Mouse (Mus musculus): ENCODE data around the gene Kcnab3.
"Not testable (repeated sequence)": the region's sequence is repeated elsewhere in the genome, so short reads cannot be mapped to it uniquely, and the experiment has no call there.

Kcnab3 gene

GRCm38 (mm10) chr11:69325628-69326407 lies at the start of gene Kcnab3:
Kcnab3 (plus strand) TSS chr11:69326258.
- peak; percentile 92 for DNase-seq (ENCODE audit: extremely low read depth, low read depth)

GRCm38 (mm10) chr11:69277267-69277666 lies 48.8 kb upstream of the Kcnab3 start:
- DNase-seq (ENCODE audit: extremely low read depth, low read depth), result no peak

DNA sequence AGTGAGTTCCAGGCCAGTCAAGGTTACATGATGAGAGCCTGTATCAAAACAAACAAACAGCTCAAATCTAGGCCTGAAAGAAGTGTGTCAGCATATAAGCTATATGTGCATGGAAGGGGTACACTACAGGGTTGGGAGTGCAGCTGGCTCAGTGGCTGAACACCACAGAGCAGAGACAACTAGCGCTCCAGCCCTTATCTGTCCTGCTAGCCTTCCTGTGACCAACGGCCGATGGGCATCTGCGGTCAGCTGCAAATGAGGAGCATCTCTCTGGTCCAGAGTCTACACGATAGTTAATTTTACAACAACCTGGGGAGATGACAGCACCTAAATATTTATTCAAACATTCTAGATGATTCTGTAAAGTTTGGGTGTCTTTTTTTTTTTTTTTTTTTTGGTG lies 34.9 kb upstream of the Kcnab3 start:
- no peak for DNase-seq (ENCODE audit: extremely low read depth, low read depth)

- no peak for DNase-seq (ENCODE audit: extremely low read depth, low read depth)
Measured at GRCm38 (mm10) chr11:69295286-69295685, 30.8 kb upstream of the Kcnab3 start.

DNA sequence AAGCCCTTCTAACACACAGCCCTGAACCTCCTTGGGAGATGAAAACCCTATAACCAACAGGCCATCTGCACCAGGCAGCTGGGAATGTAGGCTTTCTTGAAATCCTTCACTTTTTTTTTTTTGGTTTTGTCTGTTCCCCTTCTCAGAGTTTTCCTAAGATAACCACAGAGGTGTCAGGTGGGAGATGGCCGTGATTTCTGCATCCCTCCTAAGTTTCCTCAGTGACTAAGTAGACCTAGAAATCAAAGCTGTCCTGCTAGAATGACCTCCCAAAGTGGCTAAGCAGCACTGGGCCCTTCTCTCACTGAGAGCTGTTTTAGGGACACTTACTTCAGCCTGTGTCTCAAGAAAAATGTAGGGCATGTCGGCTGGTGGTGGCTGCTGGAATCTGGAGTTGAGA lies 28.3 kb upstream of the Kcnab3 start:
- DNase-seq (ENCODE audit: extremely low read depth, low read depth), result no peak

DNA sequence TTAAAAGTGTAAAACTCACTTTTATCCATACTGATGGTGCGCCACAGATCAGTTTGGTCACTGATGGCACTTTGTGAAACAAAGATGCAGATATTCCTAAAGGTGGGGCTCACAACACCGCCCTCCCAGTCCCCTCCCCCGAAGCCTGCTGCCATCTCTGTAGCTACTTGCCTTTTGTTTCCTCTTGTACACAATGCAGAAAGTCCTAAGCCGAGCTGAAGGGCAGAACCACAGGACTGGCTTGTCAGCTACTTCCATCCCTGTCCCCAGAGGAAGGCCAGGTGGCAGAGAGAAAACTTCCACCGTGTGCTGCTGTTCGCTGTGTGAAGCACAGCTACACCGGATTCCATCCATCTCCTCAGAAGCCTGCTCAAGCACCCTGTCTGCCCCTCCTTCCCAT lies 27.8 kb upstream of the Kcnab3 start:
- DNase-seq (ENCODE audit: extremely low read depth, low read depth), result no peak

- DNase-seq (ENCODE audit: extremely low read depth, low read depth), result no peak
Measured at GRCm38 (mm10) chr11:69302817-69303216, 23.2 kb upstream of the Kcnab3 start.

DNA sequence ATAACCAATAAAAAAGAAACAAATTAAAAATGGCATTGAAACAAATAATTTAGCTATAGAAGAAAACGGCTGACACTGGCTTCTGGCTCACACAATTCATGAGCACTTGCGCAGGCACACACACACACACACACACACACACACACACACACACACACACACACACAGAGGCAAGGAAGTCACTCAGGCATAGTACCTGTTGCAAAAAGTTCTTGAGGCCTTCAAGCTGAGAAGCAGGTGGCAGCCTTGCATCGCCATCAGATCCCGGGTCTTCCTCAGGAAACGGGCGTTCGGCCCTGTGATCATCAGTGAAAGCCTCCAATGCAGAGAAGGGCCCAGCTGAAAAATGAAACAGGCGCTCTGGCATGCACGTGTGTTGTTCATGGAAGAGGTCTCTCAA lies 20.8 kb upstream of the Kcnab3 start:
- DNase-seq (ENCODE audit: extremely low read depth, low read depth), result no peak

DNA sequence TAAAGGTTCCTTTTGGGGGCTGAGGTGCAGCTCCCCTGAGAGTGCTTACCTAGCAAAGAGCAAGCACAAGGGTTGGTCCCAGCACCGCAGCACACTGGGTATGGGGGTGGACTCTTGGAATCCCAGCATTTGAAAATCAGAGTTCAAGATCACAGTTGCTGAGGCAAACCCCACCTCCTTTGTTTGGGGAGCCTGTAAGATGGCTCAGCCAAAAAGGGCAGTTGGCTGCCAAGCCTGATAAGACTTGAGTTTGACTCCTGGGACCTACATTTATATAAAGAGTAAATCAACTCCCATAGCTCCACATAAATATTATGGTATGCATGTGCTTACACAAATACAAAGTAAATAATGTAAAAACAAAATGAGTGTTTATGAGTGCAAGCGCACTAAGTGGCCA lies 20.0 kb upstream of the Kcnab3 start:
- DNase-seq (ENCODE audit: extremely low read depth, low read depth), result no peak

- DNase-seq (ENCODE audit: extremely low read depth, low read depth), result no peak
Measured at GRCm38 (mm10) chr11:69311266-69311665, 14.8 kb upstream of the Kcnab3 start.

DNA sequence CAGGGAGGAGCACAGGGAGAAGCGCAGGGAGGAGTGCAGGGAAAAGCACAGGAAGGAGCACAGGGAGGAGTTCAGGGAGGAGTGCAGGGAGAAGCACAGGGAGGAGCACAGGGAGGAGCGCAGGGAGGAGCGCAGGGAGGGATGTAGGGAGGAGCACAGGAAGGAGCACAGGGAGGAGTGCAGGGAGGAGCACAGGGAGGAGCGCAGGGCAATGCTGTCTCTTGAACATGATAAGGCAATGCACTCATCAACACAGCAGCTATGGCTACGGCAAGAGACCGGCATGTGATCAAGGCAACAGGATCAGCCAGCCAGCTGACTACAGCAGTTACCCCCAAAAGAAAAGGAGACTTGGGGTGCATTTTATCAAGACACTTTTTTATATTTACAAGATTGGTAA lies 9.7 kb upstream of the Kcnab3 start:
- DNase-seq (ENCODE audit: extremely low read depth, low read depth), result no peak

GRCm38 (mm10) chr11:69318000-69318399 lies 8.1 kb upstream of the Kcnab3 start:
- DNase-seq (ENCODE audit: extremely low read depth, low read depth), result not testable (repeated sequence)

- no peak for DNase-seq (ENCODE audit: extremely low read depth, low read depth)
Measured at GRCm38 (mm10) chr11:69321580-69321979, 4.5 kb upstream of the Kcnab3 start.

DNA sequence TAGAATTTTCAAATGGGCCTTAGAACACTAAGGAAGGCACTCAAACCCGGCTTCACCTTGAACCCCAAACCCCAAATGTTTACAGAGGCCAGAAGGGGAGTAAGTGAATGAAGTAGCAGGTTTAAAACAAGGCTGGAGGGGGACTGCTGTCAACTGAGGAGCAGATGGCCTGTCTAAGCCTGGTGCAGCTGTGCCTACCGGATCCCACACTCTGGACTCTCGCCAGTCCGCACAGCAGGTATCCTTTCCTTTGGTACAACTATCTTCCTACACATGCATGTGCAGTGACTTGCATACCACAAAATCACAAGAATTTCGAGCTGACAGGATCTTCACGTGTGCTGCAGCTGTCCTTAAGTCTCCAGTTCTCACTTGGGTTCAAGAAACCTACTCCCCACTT lies 4.0 kb upstream of the Kcnab3 start:
- no peak for DNase-seq (ENCODE audit: extremely low read depth, low read depth)

DNA sequence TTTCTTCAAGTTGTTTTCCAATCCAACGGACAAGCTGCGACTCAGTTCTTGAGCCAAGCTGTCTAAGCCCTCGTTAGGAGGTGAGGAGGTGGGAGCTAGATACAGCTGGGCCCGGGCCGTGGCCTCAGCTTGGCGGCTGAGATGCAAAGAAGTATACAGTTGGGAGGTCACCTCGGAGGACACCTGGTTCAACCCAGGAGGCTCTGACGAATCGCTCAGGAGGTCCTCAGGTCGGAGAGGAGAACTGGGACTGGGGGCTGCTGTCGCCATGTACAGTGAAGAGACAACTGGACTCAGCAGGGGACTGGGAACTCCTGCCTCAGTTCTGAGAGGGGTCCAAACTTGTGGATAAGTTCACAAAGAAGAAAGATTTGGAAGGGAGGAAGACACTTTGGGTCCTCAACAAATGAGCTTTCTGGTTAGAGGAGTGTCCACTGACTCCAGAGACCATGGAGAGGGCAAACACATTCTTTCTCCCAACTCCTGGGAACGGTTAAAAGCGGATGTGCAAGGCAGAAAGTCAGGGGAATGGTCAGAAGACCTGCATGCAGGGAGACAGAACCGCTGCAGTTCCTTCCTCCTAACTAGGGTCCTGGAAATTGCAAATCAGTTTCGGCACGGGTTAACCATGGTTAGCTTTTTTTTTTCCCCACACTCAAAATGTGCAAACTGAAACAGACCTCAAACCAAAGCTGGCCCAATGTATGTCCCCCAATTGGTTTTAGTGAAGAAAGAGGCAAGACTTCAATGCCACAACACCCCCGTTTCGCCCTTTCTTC lies 3.2 kb upstream of the Kcnab3 start:
- DNase-seq (ENCODE audit: extremely low read depth, low read depth), result no peak

- peak; percentile 95 for DNase-seq (ENCODE audit: extremely low read depth, low read depth)
Measured at GRCm38 (mm10) chr11:69323667-69324111, 2.4 kb upstream of the Kcnab3 start, which contains the start of the genes Cntrob and Trappc1. Cntrob (minus strand) TSS chr11:69323775. Trappc1 (plus strand) TSS chr11:69323980.

GRCm38 (mm10) chr11:69324749-69325148 lies 1.3 kb upstream of the Kcnab3 start:
- DNase-seq (ENCODE audit: extremely low read depth, low read depth), result no peak

DNA sequence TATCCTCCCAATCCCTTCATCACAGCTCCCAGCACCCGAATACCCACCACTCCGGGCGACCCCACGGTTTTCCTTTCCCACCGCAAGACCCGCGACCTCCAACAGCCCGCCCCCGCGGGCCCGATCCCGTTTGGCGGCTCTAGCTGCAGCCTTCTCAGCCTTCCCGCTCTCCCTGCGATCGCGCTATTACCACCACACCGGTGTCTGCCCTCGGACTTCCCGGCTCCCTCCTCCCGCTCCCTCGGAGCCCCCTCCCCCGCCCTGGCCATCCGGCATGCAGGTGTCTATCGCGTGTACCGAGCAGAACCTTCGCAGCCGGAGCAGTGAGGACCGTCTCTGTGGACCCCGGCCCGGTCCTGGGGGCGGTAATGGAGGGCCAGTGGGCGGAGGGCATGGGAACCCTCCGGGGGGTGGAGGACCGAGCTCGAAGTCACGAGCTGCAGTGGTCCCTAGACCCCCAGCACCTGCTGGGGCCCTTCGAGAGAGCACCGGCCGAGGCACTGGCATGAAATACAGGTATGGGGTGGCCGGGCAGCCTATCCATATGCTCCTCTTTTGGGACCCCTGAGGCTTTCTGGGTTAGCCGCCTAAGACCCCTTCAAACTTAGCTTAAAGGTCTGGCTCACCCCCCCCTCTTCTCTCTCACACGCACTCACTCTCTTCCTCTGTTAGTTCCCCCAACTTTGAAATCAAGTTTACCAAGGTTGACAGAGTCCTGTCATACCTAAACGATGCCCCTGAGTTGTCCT lies 524 bp downstream of the Kcnab3 start:
- no peak for DNase-seq (ENCODE audit: extremely low read depth, low read depth)

GRCm38 (mm10) chr11:69327157-69327442 lies 1.0 kb downstream of the Kcnab3 start:
- DNase-seq (ENCODE audit: extremely low read depth, low read depth), result no peak

DNA sequence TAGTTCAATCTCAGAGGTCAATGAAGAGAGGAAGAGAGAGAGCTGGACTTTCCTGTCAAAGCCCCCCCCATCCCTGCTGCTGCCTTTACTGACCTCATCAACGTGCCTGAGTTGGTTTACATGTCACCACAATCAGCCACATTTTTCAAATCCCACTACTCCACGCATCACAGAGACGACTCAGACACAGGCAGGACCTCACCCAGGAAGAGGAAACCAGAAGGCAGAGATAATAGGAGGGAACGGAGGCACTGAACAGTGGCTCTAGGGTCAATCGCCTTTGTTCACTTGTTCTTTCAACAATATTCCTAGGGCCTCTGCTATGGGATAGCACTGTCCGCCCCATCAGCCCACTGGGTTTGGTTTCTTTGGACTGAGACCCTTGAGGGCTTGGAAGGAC lies 1.6 kb downstream of the Kcnab3 start:
- no peak for DNase-seq (ENCODE audit: extremely low read depth, low read depth)

DNA sequence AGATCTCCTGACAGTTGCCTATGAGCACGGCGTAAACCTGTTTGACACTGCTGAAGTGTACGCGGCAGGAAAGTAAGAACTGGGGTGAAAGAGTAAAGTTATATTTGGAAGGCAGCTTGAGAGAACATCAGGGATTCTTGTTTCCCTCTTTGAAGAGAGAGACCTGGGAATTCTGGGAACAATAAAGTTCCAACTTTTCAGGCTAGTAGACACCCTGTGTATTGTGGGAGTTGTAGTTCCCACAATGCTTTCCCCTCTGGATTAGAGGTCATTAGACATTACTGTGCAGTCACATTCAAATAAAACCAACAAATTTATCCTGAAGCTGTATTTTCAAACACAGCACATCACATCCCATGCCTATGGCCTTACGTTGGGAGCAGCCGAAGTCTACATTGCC lies 2.5 kb downstream of the Kcnab3 start:
- DNase-seq (ENCODE audit: extremely low read depth, low read depth), result no peak

DNA sequence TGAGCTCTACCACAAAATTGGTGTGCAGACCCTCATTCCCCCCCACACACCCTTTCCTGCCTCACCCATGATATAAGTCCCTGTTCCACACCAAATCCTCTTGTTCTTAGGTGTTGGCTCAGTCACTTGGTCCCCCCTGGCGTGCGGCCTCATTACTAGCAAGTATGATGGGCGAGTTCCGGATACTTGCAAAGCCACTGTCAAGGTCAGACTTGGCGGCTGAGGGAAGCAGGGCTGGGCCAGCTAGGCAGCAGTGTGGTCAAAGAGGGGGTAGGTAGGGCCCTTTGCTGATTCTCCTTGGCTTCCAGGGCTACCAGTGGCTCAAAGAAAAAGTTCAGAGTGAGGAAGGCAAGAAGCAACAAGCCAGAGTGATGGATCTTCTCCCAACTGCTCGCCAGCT lies 5.1 kb downstream of the Kcnab3 start:
- no peak for DNase-seq (ENCODE audit: extremely low read depth, low read depth)
